Mouse (Mus musculus) lung, postnatal 25 days (tissue): ENCODE results near the gene Dnaja4.
A peak's percentile ranks its signal among the peaks of the same experiment; 100 is the strongest.

Experiments used
- DNase-seq: peaks from one replicate; pipeline ENCODE4 v3.0.0; 2022; ENCODE audit warnings: low spot score

Dnaja4 gene

DNA sequence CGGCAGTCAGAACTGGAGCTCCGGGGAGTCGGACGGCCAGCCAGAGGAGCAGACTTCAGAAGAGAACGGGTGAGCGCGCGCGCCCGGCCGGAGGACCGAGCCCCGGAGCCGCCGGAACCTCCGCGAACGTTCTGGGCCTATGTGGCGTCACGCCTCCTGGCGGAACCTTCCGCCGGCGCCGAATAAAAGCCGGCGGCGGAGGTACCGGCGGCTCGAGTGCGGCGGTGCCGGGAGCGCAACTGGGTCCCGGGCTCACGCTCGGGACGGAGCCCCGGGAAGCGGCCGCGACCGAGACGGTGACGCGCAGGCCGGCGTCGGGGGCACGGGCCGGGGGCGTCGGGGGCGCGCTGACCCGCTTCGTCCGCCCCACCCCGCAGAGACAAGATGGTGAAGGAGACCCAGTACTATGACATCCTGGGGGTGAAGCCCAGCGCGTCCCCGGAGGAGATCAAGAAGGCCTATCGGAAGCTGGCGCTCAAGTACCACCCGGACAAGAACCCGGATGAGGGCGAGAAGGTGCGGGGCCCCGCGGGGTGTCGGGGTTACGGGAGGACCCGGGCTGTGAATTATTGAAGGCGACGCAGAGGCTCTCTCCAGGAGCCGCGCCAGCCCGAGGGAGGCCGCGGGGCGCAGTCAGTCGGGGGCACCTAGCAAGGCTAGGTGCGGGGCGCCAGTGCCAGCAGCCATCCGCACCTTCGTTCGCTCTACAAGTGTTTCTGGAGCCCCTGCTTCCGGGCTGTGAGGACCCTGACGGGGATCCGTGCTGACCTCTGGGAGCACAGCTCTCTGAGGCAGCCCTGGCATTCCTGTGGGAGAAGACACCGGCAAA, 886 bp downstream of the Dnaja4 start:
- DNase-seq: peak; percentile 79

DNA sequence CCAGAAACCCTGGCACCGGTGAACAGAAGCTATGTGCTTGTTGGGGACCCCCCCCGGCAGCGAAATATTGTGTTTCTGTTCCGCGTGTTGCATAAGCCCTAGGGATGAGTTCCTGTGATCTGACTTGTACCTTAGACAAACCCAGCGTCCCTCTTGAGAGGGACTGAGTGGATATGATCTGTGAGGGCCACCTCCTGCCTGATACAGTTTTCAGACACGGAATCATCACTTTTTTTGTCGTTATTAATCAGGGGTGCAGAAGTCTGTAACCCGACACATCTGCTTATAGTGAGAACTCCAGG, 1.5 kb downstream of the Dnaja4 start:
- peak; percentile 24 for DNase-seq

DNA sequence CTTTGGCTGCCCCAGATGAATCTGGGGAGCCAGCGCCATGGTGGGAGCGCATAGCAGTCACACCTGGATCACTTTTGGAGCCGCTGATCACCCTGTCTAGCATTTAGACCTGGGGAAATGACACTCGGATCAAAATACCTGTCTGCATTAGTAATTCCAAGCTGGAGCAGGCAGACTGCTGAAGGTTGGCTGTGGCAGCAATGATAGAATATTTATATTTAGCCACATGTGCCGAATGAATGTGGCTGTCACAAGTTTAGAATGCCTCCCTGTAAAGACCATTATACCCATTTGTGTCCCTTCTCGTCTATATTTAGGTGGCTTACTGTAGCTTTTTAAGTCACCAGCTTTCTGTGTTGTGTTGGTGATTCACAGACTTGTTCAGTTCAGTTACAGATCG, 2.1 kb downstream of the Dnaja4 start:
- no peak for DNase-seq

DNA sequence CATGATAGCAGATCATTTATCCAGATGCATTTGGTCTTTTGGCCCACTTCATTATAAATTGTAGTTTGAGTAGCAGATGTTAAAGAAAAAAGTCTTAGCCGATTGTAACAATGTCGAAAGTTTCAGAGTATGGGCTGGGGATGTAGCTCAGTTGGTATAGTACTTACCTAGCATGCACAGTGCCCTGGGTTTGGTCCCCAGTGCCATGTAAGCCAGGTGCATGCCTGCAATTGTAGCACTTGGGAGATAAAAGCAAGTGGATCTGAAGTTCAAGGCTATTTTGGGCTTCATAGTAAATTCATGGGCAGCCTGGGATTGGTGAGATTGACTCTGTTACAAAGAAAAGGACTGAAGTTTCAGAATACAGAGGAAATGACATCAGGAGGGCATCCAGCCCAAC, 3.9 kb downstream of the Dnaja4 start:
- DNase-seq: no peak

DNA sequence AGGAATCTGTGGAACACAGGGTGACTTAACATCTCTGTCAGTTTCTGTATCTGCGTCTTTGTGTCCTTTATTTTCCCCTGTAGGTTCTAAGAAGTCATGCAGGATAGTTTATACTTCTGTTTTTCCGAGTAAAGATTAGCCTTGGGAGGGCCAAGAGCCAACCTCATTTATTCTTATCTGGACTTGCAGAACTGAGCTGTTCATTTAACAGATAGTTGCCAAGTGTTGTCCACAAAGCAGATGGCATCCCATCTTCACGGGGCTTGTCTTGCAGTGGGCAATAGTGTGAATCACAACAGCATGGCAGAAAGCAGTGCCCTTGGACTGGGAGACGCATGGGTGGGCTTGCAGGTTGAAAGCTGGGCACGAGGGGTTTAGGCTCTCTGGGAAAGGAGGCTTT, 5.7 kb downstream of the Dnaja4 start:
- DNase-seq: no peak

DNA sequence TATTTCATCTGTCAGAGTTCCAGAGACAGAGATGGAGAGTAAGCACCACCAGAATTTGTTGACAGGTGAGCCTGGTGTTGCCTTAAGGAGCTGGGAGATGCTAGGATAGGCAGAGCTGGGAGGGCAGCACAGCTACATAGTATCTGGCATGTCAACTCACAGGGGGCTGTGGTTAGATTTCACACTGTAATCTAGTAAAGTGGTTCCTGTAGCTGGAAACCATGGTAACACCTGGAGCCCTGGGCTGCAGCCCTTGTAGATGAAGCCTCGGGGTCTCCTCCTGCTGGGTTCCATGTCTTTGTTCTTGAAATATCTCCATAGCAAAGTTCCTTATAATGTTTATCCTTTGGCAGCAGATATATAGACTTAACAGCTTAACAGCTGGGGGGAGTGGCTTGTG, 6.9 kb downstream of the Dnaja4 start:
- no peak for DNase-seq

DNA sequence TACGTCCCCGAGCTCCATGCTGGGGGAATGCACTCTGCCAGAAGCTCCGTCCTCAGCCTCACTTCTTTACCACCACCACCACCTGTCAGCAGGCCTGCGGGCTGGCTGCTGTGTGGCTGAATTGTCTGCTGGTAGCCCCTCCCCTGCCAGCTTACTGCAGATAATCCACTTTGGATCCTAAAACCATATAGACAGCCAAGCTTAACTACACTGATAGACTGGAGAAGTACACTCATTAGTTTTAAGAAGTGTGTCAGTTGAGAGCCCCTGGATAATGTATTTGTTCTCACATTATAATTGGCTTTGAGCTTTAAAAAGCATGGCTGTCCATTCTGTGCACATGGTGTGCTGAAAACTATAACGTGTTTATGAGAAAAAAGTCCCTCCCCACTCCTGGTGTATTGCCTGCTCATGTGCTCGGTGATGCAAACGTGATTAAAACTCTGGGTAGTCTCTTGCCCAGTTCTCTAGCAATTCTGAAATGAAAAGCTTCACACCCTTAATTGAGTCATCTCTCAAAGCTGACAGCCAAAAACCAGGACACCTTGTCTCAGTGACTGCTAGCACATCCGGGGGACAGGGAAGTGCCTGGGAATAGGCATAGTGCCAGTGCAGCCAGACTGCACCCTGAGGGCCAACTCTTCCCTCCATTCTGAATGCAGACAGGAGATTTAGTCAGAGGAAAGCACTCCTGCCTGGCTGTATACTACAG, 8.8 kb downstream of the Dnaja4 start:
- DNase-seq: no peak

DNA sequence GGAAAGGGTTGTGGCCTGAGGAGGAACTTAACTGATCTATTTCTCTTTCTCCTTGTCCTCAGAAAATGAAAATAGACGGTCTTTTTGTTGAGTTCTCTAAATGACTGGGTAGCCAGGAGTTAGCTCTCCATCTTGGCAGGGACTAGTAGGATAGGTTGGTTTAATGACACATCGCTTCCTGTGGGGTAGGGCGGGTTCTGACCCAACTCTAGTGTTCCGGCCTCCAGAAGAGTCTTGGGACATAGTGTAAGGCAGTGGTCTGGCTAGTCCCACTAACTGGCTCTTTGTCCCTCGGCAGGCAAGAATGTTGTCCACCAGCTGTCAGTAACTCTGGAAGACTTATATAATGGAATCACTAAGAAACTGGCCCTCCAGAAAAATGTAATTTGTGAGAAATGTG, 9.4 kb downstream of the Dnaja4 start:
- no peak for DNase-seq

DNA sequence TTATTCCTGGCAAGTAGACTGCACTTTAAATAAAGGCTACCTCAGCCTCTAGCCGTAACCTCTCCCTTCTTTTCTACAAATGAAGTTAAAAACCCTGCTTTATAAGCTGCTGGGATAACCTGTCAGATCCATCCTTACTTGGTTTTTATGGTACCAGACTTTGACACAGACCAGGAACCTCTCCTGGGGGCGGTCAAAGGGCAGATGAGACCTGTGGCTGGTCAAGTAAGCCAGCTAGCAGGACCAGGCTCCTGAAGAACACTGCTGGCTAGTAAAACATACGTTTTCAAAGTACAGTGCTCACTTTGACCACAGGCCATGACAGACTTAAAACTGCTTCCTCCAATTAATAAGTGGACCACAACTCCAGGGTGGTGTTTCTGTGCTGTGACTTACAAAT, 17.1 kb downstream of the Dnaja4 start:
- DNase-seq: no peak

DNA sequence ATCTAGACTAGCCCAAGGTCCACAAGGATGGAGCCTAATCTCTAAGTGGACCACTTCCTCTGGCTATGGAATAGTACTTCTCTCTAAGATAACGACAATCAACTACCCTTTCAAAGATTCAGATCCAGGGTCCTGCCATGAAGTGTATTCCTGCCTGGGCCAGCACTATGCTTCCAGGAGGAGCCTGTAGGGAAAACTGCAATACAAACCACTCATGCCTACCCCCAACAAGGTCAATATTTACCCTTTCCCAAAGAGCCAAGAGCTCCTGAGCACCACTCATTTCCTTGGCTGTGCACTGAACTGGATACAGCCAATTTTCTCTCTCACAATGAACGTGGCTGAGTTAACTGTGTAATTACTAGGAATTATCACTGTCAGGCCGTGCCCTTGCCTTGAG, 18.9 kb downstream of the Dnaja4 start:
- DNase-seq: peak; percentile 65

DNA sequence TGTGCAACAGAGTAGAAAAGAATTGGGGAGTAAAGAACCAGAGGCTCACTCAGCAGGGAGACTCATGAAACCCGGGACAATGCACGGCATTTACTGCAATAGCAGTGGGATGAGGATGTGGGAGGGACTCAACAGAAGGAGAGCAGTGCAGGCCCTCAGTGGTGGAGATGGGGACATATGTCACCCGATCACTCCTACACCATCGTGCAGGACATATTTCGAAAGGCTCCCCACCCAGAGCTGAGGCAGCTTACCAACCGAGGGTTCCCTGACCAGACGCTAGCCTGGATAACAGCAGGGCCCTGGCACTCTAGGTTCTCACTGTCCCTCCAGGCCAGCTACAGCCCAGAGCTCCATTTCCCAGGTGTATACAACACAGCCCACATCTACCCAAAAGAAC, 23.5 kb downstream of the Dnaja4 start:
- DNase-seq: no peak

DNA sequence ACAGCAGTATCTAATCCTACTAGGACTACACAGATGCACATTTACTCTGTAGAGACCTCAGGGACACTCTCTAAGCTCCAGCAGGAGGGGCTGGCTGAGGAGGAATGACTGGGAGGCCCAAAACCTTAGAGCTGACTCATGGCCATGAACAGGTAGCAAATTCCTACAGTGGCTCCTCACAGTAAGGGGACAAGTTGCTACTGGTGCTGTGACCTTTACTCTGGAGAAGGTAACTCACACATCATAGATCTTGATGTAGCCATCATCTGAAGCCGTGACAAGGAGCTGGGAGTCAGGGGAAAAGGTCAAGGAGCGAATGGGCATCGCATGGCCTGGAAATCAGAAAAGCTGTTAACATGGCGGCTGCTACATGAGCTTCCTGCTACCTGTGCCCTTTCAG, 23.9 kb downstream of the Dnaja4 start:
- DNase-seq: no peak

DNA sequence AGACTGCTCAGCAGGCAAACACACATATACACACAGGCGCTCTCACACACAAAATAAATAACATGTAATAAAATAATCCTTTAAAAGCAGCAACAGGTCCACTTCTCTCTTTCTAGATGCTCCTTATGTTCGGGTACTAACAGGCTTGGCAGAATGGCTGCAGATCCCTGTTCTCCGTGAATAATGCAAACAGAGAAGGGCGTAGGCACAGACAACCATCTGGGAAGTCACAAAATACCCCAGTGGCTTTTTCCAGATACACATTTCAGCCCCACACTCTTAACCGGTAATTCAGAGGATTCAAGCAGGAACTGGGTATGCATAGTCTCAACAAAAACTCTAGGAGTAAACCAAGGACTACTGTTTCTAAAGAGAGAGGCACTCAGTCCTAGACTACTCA, 27.6 kb downstream of the Dnaja4 start:
- DNase-seq: no peak

DNA sequence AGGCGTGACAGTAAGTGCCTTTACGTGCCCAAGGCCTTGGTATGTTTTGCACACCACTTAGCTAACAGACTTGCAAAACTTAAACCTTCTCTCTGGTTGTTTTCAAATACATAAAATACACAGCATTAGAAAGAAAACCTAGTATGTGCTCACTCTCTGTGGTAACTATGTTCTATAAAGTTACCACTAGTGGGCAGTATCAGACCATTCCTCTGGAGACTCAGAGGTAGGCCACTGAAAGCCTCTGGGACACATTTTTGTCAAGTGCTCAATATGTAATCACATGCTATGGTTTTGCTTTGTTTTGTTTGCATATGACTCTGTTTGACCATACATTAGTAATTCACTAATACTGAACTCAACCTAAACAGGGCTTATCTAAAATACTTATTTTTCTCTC, 33.4 kb downstream of the Dnaja4 start:
- no peak for DNase-seq

DNA sequence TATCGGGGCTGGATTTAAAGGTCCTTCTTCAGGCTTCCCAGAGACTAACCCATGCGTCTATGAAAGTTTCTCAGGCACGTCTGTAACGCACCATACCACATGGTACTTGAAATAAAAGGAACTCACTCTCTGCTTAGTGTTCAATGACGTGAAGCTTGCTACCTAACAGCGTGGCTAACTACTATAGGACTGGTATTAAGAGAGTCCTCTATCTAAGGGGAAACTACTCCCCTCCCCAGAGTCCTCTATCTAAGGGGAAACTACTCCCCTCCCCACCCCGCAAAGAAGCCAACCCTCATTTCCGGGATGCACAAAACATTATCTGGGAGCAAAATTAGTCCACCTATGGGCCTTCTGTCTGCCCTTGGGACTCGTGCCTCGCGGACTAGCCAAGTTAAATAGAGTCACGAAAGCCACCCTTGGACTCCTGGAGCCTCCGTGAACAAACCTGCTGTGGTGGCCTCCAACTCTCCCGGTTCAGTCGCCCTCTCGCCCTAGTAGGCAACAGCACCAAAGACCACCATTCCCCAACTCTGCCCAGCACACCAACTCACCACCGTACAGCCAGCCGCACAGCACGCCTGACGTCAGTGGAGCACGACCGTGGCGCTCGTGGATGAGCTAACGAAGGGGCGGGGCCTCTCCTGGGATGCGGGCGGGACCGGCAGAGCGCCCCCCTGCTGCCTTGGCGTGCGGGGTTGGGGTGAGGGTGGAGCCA, 35.4 kb downstream of the Dnaja4 start, which contains the start of gene Wdr61:
Gene Wdr61, minus strand, starts transcription at position 599 of the 718 bp plus-strand sequence.
- peak; percentile 96 for DNase-seq

DNA sequence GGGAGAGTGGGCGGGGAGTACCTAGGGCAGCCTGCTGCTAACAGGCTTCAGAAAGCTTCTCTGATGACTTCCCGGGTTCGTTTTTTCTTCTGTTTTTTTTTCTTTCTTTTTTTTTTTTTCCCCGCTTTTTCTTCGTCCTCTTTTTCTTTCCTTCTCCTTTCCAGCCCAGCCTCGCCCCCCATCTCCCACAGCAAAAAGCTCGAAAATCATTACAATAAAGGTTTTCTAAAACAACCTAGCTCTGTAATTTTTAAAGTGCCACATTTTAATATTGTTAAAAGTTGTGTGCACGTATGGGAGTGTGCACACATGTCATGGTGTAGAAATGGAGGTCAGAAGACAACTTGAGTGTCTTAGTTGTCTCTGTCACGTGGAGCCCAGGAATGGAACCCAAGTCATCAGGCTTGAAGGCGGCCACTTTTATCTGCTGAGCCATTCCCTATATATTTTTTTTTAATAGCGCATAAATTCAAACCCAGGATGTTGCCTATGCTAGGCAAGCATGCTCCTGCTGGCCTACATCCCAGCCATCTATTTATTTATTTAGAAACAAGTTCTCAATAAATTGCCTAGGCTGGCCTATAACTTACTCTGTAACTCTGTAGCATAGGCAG, 36.1 kb downstream of the Dnaja4 start:
- DNase-seq: no peak

DNA sequence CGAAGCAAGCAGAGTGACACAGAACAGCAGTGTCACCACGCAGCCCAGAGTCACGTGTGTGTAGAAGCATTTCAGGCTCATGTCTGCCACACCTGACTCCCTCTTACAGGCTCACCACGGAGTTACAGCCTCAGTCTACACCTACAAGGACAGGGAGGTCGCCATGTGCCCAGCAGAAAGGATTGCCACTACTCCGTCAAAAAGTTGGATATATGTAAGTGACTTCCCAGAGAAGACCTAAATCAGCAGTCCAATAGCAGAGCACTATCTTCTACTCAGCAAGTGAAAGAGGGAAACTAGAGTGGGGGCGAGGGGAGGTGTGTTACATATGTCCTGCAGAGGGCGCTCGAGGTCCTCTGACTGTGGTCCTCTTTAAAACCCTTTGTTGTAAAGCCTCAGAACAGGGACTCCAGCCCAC, 37.6 kb downstream of the Dnaja4 start:
- DNase-seq: no peak

DNA sequence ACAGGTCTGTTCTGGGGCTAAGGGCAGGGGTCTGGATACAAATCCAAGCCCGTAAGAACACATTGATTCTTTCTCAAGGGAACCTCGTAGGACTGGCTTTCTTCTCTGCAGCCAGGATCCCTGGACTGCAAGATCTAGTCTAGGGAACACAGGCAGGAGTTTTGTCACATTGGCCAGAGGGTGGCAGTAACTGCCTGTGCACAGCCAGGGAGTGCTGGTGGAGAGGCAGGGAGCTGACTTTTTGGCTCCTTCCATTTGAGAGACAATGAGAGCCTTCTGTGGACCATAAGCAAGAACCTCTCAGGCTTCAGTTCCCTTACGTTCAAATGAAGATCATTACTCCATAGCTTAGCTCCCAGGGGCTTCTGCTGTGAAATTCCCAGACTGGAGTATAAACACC, 39.7 kb downstream of the Dnaja4 start:
- DNase-seq: peak; percentile 37

DNA sequence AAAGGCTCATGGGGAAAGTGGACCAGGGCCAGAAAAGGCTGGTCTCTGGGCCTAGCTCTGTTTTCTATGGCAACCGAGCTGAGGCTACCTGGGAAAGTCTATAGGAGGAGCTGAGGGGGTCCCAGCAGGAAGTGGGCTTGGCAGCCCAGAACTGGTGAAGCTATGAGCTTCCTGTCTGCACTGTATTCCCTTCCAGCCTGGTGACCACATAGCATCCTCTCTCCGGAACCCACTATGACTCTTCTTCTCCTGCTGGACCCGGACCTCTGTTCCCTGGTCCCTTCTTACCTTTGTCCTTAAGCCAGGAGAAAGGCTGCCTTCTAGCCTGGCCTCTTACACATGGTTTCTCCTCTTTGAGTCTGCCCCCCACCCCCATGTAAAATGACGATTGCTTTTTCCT, 45.2 kb downstream of the Dnaja4 start:
- no peak for DNase-seq

DNA sequence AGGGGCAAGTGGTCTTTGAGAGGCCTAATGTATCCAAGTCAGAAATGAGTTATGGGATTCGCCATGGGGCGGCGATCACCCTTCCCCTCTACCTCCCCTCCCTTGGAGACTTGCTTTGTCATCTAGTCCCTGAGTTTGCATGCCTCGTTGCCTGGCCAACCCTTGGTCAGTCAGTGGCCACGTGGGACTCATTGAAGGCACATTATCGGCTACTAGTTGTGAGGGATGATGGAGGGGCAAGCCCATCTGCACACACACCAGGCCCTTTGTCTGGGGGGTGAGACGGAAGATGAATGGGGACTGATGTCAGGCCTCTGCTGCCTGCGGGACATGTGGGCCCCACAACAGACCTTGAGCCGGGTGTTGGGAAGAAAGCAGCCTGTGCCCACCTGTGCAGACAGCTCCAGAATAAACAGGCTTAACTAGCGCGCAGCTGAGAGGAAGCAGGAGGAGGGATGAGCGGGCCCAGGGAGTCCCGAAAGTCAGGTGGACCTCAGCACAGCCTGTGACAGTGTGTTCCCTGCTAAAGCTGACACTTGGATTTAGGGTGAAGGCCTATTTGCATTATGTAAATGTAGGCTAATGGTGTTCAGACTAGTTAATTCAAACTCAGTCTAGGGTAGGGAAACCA, 47.2 kb downstream of the Dnaja4 start:
- no peak for DNase-seq

DNA sequence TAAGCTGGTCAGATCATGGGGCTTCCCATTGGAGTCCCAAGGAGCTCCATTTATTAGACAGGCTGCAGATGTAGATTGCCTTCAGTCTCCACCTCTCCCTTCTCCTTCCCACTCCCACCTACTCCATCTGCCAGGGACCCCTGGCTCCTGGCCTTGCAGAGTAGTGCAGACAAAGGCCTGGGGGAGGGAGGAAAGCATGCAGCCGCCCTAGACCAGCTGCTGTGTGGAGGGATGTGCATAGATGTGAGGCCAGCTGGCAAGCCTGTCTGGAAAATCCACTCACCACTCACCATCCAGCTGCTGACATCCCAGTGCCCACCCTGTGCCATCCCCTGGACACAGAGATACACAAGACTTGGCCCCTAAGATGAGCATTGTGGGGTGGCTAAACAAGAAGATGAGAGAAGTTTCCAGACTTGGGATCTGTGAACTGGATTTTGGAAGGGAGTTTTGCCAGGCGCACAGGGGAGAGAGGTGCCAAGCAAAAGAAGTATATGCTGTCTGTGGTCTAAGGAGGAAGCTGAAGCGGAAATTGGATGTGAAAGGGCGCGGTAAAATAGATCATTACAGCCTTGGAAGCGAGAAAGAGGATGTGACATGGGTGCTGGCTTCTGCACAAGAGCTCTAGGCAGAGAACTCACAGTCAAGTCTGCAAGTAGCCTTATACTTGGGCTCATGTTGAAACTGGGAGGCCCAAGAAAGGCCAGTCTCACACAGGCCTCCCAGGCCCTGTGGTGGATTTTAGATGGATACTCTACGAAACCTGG, 51.7 kb downstream of the Dnaja4 start:
- no peak for DNase-seq
